Mouse (Mus musculus) liver, embryonic 13.5 days (tissue): Measurements from ENCODE around the gene Tia1. TPM values are rescaled to one million over a fixed set of nuclear protein-coding genes. Genes with fewer than 3 reads are reported as not detected.
A peak's percentile ranks its signal among the peaks of the same experiment; 100 is the strongest.

Source experiments
- ATAC-seq: fragments of 200-750 bp; cut with Nextera tagmentation; 2 replicates; pipeline ENCODE4 v1.8.0; 2017; ENCODE audit warnings: low read depth, mild to moderate bottlenecking, moderate number of reproducible peaks, moderate library complexity
- DNase-seq: peaks from one replicate; pipeline ENCODE4 v3.0.0; 2022
- H3K27ac ChIP-seq: fragments of 300-500 bp; sonication (generic); 2 replicates; pipeline ENCODE4 v1.5.1; 2015; ENCODE audit warnings: moderate library complexity, mild to moderate bottlenecking, inconsistent platforms
- H3K27me3 ChIP-seq: fragments of 300-500 bp; sonication (generic); 2 replicates; pipeline ENCODE4 v1.6.1; 2015; ENCODE audit warnings: mild to moderate bottlenecking, inconsistent platforms
- H3K36me3 ChIP-seq: fragments of 300-500 bp; sonication (generic); 2 replicates; pipeline ENCODE4 v1.6.1; 2015; ENCODE audit warnings: mild to moderate bottlenecking, inconsistent platforms
- H3K4me1 ChIP-seq: fragments of 300-500 bp; sonication (generic); replicated peaks from 2 replicates; pipeline ENCODE4 v1.6.1; 2015; ENCODE audit warnings: inconsistent platforms
- H3K4me2 ChIP-seq: fragments of 300-500 bp; sonication (generic); 2 replicates; pipeline ENCODE4 v1.6.1; 2015; ENCODE audit warnings: inconsistent platforms, mild to moderate bottlenecking, moderate library complexity
- H3K4me3 ChIP-seq: fragments of 300-500 bp; sonication (generic); replicated peaks from 2 replicates; pipeline ENCODE4 v1.5.1; 2015; ENCODE audit warnings: mild to moderate bottlenecking, inconsistent platforms
- H3K9ac ChIP-seq: fragments of 300-500 bp; sonication (generic); 2 replicates; pipeline ENCODE4 v1.6.1; 2015; ENCODE audit warnings: mild to moderate bottlenecking, inconsistent platforms
- H3K9me3 ChIP-seq: fragments of 300-500 bp; sonication (generic); replicated peaks from 2 replicates; pipeline ENCODE4 v1.6.1; 2016; ENCODE audit warnings: inconsistent platforms
- WGBS: fragments of 180-500 bp; shearing (Covaris S2); methylation state at CpG from one replicate; pipeline ENCODE4 v1.1.7; 2015; ENCODE audit not compliant: insufficient replicate concordance; 5-methylcytosine and 5-hydroxymethylcytosine counted together
- polyA plus RNA-seq: library from polyadenylated mRNA; unstranded; fragments of >200 nt; fragmentation: Nextera tagmentation; extraction: Ambion mirVana; gene quantifications from 2 replicates; pipeline ENCODE4 v1.2.1, GENCODE M21; 2015

Gene Tia1
- polyA plus RNA-seq, 1 experiment from 2014 or later = 26.4 TPM

GRCm38 (mm10) chr6:86400972-86401371 lies 3.0 kb upstream of the Tia1 start:
- H3K9ac ChIP-seq = no peak overlapping the region
- no peaks in the 10 kb centered on the region for H3K9me3 ChIP-seq

GRCm38 (mm10) chr6:86402681-86403607 lies 1.1 kb upstream of the Tia1 start:
- H3K27ac ChIP-seq = no peak overlapping the region; the same call in 1 of the 2 replicates
- peak overlapping the region; percentile 65 for H3K9ac ChIP-seq
- no peak for ATAC-seq
- H3K4me3 ChIP-seq = peak overlapping the region; percentile 96
- H3K27me3 ChIP-seq = no peaks in the 10 kb centered on the region
- 29% methylated on average over 12 of the region's 12 CpGs for WGBS
- H3K9me3 ChIP-seq = no peaks in the 10 kb centered on the region
- peaks cover 45% of the 10 kb centered on the region for H3K4me1 ChIP-seq
- peaks cover 8% of the 10 kb centered on the region for H3K36me3 ChIP-seq
- DNase-seq = no peak
- peak overlapping the region; percentile 63 for H3K4me2 ChIP-seq

More at GRCm38 (mm10) chr6:86400972-86401371, 3.0 kb upstream of the Tia1 start:
- Histone ChIP-seq H3K27me3 (no peaks in the 10 kb centered on the region), H3K36me3 (no peaks in the 10 kb centered on the region), H3K27ac (no peak overlapping the region), H3K4me2 (peak overlapping the region; percentile 45), H3K4me1 (peaks cover 51% of the 10 kb centered on the region), H3K4me3 (peak overlapping the region; percentile 15; the same call in 1 of the 2 replicates)
- DNase-seq = peak; percentile 69
- WGBS = 5% methylated on average over 9 of the region's 9 CpGs
- ATAC-seq = peak; percentile 32

- Histone ChIP-seq H3K9ac (peak overlapping the region; percentile 92), H3K36me3 (peaks cover 14% of the 10 kb centered on the region), H3K4me1 (peaks cover 44% of the 10 kb centered on the region), H3K4me3 (peak overlapping the region; percentile 96), H3K27ac (peak overlapping the region; percentile 92), H3K4me2 (peak overlapping the region; percentile 63), H3K9me3 (no peaks in the 10 kb centered on the region), H3K27me3 (no peaks in the 10 kb centered on the region)
- peak; percentile 61 for ATAC-seq
- DNase-seq = peak; percentile 80
- WGBS = under 1% methylated on average over 15 of the region's 15 CpGs
Observed at GRCm38 (mm10) chr6:86403728-86404099, 305 bp upstream of the Tia1 start.

- Histone ChIP-seq H3K27me3 (no peaks in the 10 kb centered on the region), H3K4me2 (peak overlapping the region; percentile 82), H3K9ac (peak overlapping the region; percentile 92), H3K27ac (peak overlapping the region; percentile 92; the same call in 1 of the 2 replicates), H3K36me3 (peaks cover 16% of the 10 kb centered on the region), H3K4me3 (peak overlapping the region; percentile 96), H3K4me1 (peaks cover 43% of the 10 kb centered on the region), H3K9me3 (no peaks in the 10 kb centered on the region)
- ATAC-seq = no peak
- WGBS = 1% methylated on average over 11 of the region's 11 CpGs
- no peak for DNase-seq
Observed at GRCm38 (mm10) chr6:86404996-86405395, 977 bp downstream of the Tia1 start.

GRCm38 (mm10) chr6:86406306-86406705 lies 2.3 kb downstream of the Tia1 start:
- Histone ChIP-seq H3K27me3 (no peaks in the 10 kb centered on the region), H3K4me3 (no peak overlapping the region), H3K4me2 (no peak overlapping the region), H3K36me3 (peaks cover 16% of the 10 kb centered on the region), H3K9ac (no peak overlapping the region), H3K4me1 (peaks cover 34% of the 10 kb centered on the region), H3K27ac (no peak overlapping the region), H3K9me3 (no peaks in the 10 kb centered on the region)
- ATAC-seq = no peak
- no peak for DNase-seq

GRCm38 (mm10) chr6:86418711-86419110 lies 14.7 kb downstream of the Tia1 start:
- H3K9ac ChIP-seq = no peak overlapping the region
- WGBS = 82% methylated on average over 6 of the region's 6 CpGs
- no peak for ATAC-seq
- H3K27me3 ChIP-seq = no peaks in the 10 kb centered on the region
- no peak overlapping the region for H3K4me2 ChIP-seq
- no peaks in the 10 kb centered on the region for H3K4me1 ChIP-seq
- peaks cover 55% of the 10 kb centered on the region for H3K36me3 ChIP-seq
- DNase-seq = no peak
- H3K4me3 ChIP-seq = no peak overlapping the region
- H3K27ac ChIP-seq = no peak overlapping the region
- no peaks in the 10 kb centered on the region for H3K9me3 ChIP-seq

GRCm38 (mm10) chr6:86419239-86419638 lies 15.2 kb downstream of the Tia1 start:
- DNase-seq (no peak), ATAC-seq (no peak)
- Histone ChIP-seq H3K4me1 (no peaks in the 10 kb centered on the region), H3K4me2 (no peak overlapping the region), H3K36me3 (peaks cover 56% of the 10 kb centered on the region), H3K9me3 (no peaks in the 10 kb centered on the region), H3K27me3 (no peaks in the 10 kb centered on the region), H3K9ac (no peak overlapping the region), H3K4me3 (no peak overlapping the region), H3K27ac (no peak overlapping the region)
- WGBS = 79% methylated on average over 3 of the region's 3 CpGs

- ATAC-seq (no peak), DNase-seq (no peak)
- peaks cover 62% of the 10 kb centered on the region for H3K36me3 ChIP-seq
- H3K9me3 ChIP-seq = no peaks in the 10 kb centered on the region
- no peaks in the 10 kb centered on the region for H3K4me1 ChIP-seq
- H3K4me2 ChIP-seq = no peak overlapping the region
- no peak overlapping the region for H3K27ac ChIP-seq
- H3K27me3 ChIP-seq = no peaks in the 10 kb centered on the region
- no peak overlapping the region for H3K4me3 ChIP-seq
- WGBS = 74% methylated on average over 6 of the region's 6 CpGs
- H3K9ac ChIP-seq = no peak overlapping the region
Observed at GRCm38 (mm10) chr6:86420491-86420890, 16.5 kb downstream of the Tia1 start.

GRCm38 (mm10) chr6:86426358-86426757 lies 22.3 kb downstream of the Tia1 start, which contains the start of gene Gm44790:
Gm44790 (plus strand) TSS chr6:86426658.
- ATAC-seq = no peak
- H3K9ac ChIP-seq = no peak within 1 kb of the TSS
- 88% methylated on average over 1 of the region's 1 CpGs for WGBS

GRCm38 (mm10) chr6:86431531-86431930 lies 27.5 kb downstream of the Tia1 start:
- no peak overlapping the region for H3K4me3 ChIP-seq
- H3K27ac ChIP-seq = no peak overlapping the region
- H3K27me3 ChIP-seq = no peaks in the 10 kb centered on the region
- ATAC-seq (no peak), DNase-seq (no peak)
- H3K4me1 ChIP-seq = no peaks in the 10 kb centered on the region
- no peak overlapping the region for H3K4me2 ChIP-seq
- peaks cover 53% of the 10 kb centered on the region for H3K36me3 ChIP-seq
- H3K9me3 ChIP-seq = no peaks in the 10 kb centered on the region
- 79% methylated on average over 3 of the region's 3 CpGs for whole genome bisulfite sequencing
- H3K9ac ChIP-seq = no peak overlapping the region

More at GRCm38 (mm10) chr6:86426358-86426757, 22.3 kb downstream of the Tia1 start, which contains the start of gene Gm44790:
- no peak within 1 kb of the TSS for H3K4me2 ChIP-seq
- H3K4me1 ChIP-seq = no peaks in the 10 kb centered on the region
- H3K36me3 ChIP-seq = peaks cover 54% of the 10 kb centered on the region
- H3K9me3 ChIP-seq = no peaks in the 10 kb centered on the region
- DNase-seq = no peak
- H3K27me3 ChIP-seq = no peaks in the 10 kb centered on the region
- no peak within 1 kb of the TSS for H3K27ac ChIP-seq
- no peak within 1 kb of the TSS for H3K4me3 ChIP-seq

GRCm38 (mm10) chr6:86433696-86434095 lies 29.7 kb downstream of the Tia1 start:
- ATAC-seq (no peak), DNase-seq (no peak)
- H3K27ac ChIP-seq = no peak overlapping the region
- 80% methylated on average over 1 of the region's 1 CpGs for WGBS
- H3K9ac ChIP-seq = 0 out of 2 replicates have a peak overlapping the region, but pooled peaks have one; percentile 2
- H3K9me3 ChIP-seq = no peaks in the 10 kb centered on the region
- no peaks in the 10 kb centered on the region for H3K27me3 ChIP-seq
- no peak overlapping the region for H3K4me3 ChIP-seq
- H3K4me2 ChIP-seq = no peak overlapping the region
- H3K4me1 ChIP-seq = peaks cover 6% of the 10 kb centered on the region
- peaks cover 35% of the 10 kb centered on the region for H3K36me3 ChIP-seq
